Mouse (Mus musculus): ENCODE measurements at regions not wholly inside any gene's neighbourhood (a gene's known extent, or its start where the extent isn't known, plus 50 kb on each side); places are given as distances from the start of the nearest gene placed in this dataset.

- WGBS = 94% methylated on average over 6 of the region's 6 CpGs
- no peak for ATAC-seq (ENCODE audit: low FRiP score)
- H3K4me2 ChIP-seq = no peak overlapping the region
- no peak overlapping the region for H3K27ac ChIP-seq (replicated peaks)
- H3K4me1 ChIP-seq = 0 out of 2 replicates have a peak, but pooled peaks cover 3% of the 10 kb centered on the region
- H3K4me3 ChIP-seq (replicated peaks) = no peak overlapping the region
- no peaks in the 10 kb centered on the region for H3K36me3 ChIP-seq
- no peaks in the 10 kb centered on the region for H3K27me3 ChIP-seq (replicated peaks)
- H3K9ac ChIP-seq (replicated peaks) = no peak overlapping the region
- H3K9me3 ChIP-seq (replicated peaks) = no peaks in the 10 kb centered on the region
Measured at GRCm38 (mm10) chr11:44128481-44128880, 227.5 kb upstream of the Adra1b start.

- H3K27me3 ChIP-seq (replicated peaks) = no peaks in the 10 kb centered on the region
- no peaks in the 10 kb centered on the region for H3K9me3 ChIP-seq (replicated peaks)
- H3K4me1 ChIP-seq = no peaks in the 10 kb centered on the region
- H3K36me3 ChIP-seq = no peaks in the 10 kb centered on the region
- H3K9ac ChIP-seq (replicated peaks) = no peak overlapping the region
- no peak overlapping the region for H3K27ac ChIP-seq (replicated peaks)
- no peak overlapping the region for H3K4me3 ChIP-seq (replicated peaks)
- no peak overlapping the region for H3K4me2 ChIP-seq
- no peak for ATAC-seq (ENCODE audit: low FRiP score)
- WGBS = 83% methylated on average over 7 of the region's 7 CpGs
Measured at GRCm38 (mm10) chr11:44133244-44133643, 232.2 kb upstream of the Adra1b start.

DNA sequence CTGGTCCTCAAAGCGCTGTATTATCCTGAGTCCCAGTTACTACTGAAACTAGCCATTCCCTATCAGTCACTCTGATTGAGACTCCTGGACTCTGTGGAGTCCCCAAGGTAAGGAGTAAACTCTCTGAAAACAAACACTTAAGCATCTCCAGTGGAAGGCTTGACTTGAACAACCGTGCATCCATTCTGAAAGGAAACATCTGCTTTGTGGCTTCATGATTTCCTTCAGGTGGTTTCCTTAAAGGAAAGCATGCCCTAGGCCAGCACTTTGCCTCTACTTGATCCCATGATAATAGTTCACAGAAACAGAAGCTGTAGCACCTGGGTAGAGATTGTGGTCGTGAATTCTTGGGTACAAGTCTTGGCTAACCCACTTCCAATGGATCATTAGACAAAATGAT is 235.0 kb upstream of the Adra1b start:
- no peak overlapping the region for H3K27ac ChIP-seq (replicated peaks)
- no peaks in the 10 kb centered on the region for H3K36me3 ChIP-seq
- H3K9ac ChIP-seq (replicated peaks) = no peak overlapping the region
- no peak overlapping the region for H3K4me3 ChIP-seq (replicated peaks)
- ATAC-seq (ENCODE audit: low FRiP score) = no peak
- H3K4me1 ChIP-seq = no peaks in the 10 kb centered on the region
- WGBS = 91% methylated on average over 3 of the region's 3 CpGs
- H3K4me2 ChIP-seq = no peak overlapping the region
- H3K27me3 ChIP-seq (replicated peaks) = no peaks in the 10 kb centered on the region
- H3K9me3 ChIP-seq (replicated peaks) = no peaks in the 10 kb centered on the region

GRCm38 (mm10) chr11:44142996-44143395 is 242.0 kb upstream of the Adra1b start:
- H3K27me3 ChIP-seq (replicated peaks) = no peaks in the 10 kb centered on the region
- H3K4me3 ChIP-seq (replicated peaks) = no peak overlapping the region
- H3K4me2 ChIP-seq = no peak overlapping the region
- H3K27ac ChIP-seq (replicated peaks) = no peak overlapping the region
- ATAC-seq (ENCODE audit: low FRiP score) = no peak
- H3K9me3 ChIP-seq (replicated peaks) = no peaks in the 10 kb centered on the region
- H3K9ac ChIP-seq (replicated peaks) = no peak overlapping the region
- H3K36me3 ChIP-seq = no peaks in the 10 kb centered on the region
- H3K4me1 ChIP-seq = no peaks in the 10 kb centered on the region
- 88% methylated on average over 4 of the region's 4 CpGs for WGBS

DNA sequence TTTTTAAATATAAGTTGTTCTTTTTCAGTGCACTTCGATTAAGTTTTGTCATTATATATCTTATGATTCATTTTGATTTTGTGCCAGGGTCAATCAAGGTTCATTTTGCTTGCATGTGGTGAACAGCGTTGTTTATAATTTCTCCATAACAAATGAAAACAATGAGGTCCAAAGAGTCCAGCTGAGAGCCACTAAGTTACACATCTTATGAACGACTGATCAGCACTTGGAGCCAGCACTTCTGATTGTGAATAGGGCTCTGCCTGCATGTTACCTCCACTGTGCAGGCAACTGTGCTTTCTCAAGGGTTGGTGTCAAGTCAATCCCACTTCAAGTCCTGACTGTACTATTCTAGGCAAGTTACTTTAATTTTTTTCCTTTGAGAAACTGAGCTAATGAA is 243.5 kb upstream of the Adra1b start:
- H3K36me3 ChIP-seq = no peaks in the 10 kb centered on the region
- no peak overlapping the region for H3K4me2 ChIP-seq
- no peaks in the 10 kb centered on the region for H3K27me3 ChIP-seq (replicated peaks)
- H3K9ac ChIP-seq (replicated peaks) = no peak overlapping the region
- ATAC-seq (ENCODE audit: low FRiP score) = no peak
- no peak overlapping the region for H3K27ac ChIP-seq (replicated peaks)
- H3K4me1 ChIP-seq = no peaks in the 10 kb centered on the region
- H3K9me3 ChIP-seq (replicated peaks) = no peaks in the 10 kb centered on the region
- WGBS = 73% methylated on average over 3 of the region's 3 CpGs
- no peak overlapping the region for H3K4me3 ChIP-seq (replicated peaks)

DNA sequence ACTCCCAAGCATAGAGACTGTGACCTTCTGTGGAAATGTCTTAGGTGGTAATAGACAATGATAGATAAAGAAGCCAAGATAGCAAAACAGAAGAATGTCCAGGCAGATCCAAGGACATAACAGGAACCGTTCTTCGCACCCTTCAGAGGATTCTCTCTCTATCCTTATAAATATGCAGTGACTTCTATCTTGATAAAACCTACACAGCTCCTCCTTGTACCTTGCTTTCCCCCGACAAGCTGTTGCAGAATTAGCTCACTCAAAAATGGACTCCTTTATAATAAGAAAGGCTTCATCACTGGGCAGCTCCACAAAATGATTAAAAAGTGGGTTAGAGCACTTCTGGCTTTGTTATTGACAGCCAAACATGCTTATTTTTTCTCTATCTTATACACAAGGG is 245.4 kb upstream of the Adra1b start:
- Histone ChIP-seq H3K9me3 (replicated peaks) (no peaks in the 10 kb centered on the region), H3K4me3 (replicated peaks) (no peak overlapping the region), H3K27ac (replicated peaks) (no peak overlapping the region), H3K27me3 (replicated peaks) (no peaks in the 10 kb centered on the region), H3K9ac (replicated peaks) (no peak overlapping the region), H3K4me1 (no peaks in the 10 kb centered on the region), H3K4me2 (no peak overlapping the region), H3K36me3 (no peaks in the 10 kb centered on the region)
- 96% methylated on average over 3 of the region's 3 CpGs for WGBS
- no peak for ATAC-seq (ENCODE audit: low FRiP score)

GRCm38 (mm10) chr11:44153576-44153975 is 246.3 kb upstream of the Il12b start:
- no peaks in the 10 kb centered on the region for H3K27me3 ChIP-seq (replicated peaks)
- H3K9me3 ChIP-seq (replicated peaks) = no peaks in the 10 kb centered on the region
- no peaks in the 10 kb centered on the region for H3K36me3 ChIP-seq
- H3K4me3 ChIP-seq (replicated peaks) = no peak overlapping the region
- H3K27ac ChIP-seq (replicated peaks) = no peak overlapping the region
- peaks cover 6% of the 10 kb centered on the region; the same call in 1 of the 2 replicates for H3K4me1 ChIP-seq
- no peak overlapping the region for H3K4me2 ChIP-seq
- no peak for ATAC-seq (ENCODE audit: low FRiP score)
- no peak overlapping the region for H3K9ac ChIP-seq (replicated peaks)
- WGBS = 91% methylated on average over 3 of the region's 3 CpGs

DNA sequence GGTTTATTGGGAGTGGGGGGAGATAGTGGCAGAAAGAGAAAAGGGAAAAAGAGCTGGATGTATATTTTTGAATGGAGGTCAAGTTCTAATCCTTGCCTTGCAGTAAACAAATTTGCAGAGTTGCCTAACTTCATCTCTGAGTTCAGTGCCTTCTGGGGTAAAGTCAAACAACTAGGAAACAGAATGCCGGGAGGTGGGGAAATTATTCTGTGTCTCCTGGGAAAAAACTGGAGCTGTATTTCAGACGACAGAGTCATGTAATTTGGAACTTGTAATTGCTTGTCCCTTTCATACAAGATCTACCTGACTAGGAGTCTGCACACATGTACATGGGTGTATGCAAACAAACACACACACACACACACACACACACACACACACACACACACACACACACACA is 244.3 kb upstream of the Il12b start:
- Histone ChIP-seq H3K36me3 (no peaks in the 10 kb centered on the region), H3K4me1 (peaks cover 6% of the 10 kb centered on the region; the same call in 1 of the 2 replicates)
- WGBS = 51% methylated on average over 2 of the region's 2 CpGs

DNA sequence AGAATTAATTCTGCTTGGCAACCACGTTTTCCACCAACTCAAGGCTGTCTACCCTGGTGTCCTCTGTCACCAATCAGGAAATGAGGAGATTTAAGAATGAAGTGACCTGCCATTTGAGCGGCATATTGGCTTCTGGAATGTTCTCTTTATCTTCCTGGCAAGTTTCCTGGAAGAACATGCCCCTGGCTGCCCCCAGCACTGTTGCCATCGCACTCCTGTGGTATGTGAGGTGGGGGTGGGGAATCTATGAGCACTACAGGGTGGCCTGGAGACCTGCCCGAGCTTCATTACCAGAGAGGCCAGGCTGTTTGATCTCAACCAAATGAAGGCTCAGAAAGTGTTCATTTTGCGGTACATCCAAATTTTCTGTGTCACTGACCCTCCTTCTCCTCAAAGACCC is 243.8 kb upstream of the Il12b start:
- WGBS = 57% methylated on average over 5 of the region's 5 CpGs
- no peak for ATAC-seq (ENCODE audit: low FRiP score)
- H3K4me2 ChIP-seq = no peak overlapping the region
- H3K36me3 ChIP-seq = no peaks in the 10 kb centered on the region
- no peak overlapping the region for H3K9ac ChIP-seq (replicated peaks)
- H3K9me3 ChIP-seq (replicated peaks) = no peaks in the 10 kb centered on the region
- H3K27me3 ChIP-seq (replicated peaks) = no peaks in the 10 kb centered on the region
- H3K4me3 ChIP-seq (replicated peaks) = no peak overlapping the region
- H3K27ac ChIP-seq (replicated peaks) = no peak overlapping the region
- peaks cover 6% of the 10 kb centered on the region; the same call in 1 of the 2 replicates for H3K4me1 ChIP-seq

More for the DNA sequence above, 244.3 kb upstream of the Il12b start:
- H3K27me3 ChIP-seq (replicated peaks) = no peaks in the 10 kb centered on the region
- no peak overlapping the region for H3K27ac ChIP-seq (replicated peaks)
- H3K4me2 ChIP-seq = no peak overlapping the region
- no peak overlapping the region for H3K4me3 ChIP-seq (replicated peaks)
- H3K9ac ChIP-seq (replicated peaks) = no peak overlapping the region
- no peak for ATAC-seq (ENCODE audit: low FRiP score)
- no peaks in the 10 kb centered on the region for H3K9me3 ChIP-seq (replicated peaks)

GRCm38 (mm10) chr11:44156490-44157345 is 243.1 kb upstream of the Il12b start:
- Histone ChIP-seq H3K4me1 (peaks cover 6% of the 10 kb centered on the region; the same call in 1 of the 2 replicates), H3K9ac (replicated peaks) (no peak overlapping the region), H3K4me2 (no peak overlapping the region), H3K4me3 (replicated peaks) (no peak overlapping the region), H3K27ac (replicated peaks) (no peak overlapping the region), H3K27me3 (replicated peaks) (no peaks in the 10 kb centered on the region), H3K9me3 (replicated peaks) (no peaks in the 10 kb centered on the region), H3K36me3 (no peaks in the 10 kb centered on the region)
- ATAC-seq (ENCODE audit: low FRiP score) = no peak
- WGBS = 82% methylated on average over 3 of the region's 3 CpGs

- Histone ChIP-seq H3K27ac (replicated peaks) (no peak overlapping the region), H3K9ac (replicated peaks) (no peak overlapping the region), H3K27me3 (replicated peaks) (no peaks in the 10 kb centered on the region), H3K4me1 (peaks cover 6% of the 10 kb centered on the region; the same call in 1 of the 2 replicates), H3K9me3 (replicated peaks) (no peaks in the 10 kb centered on the region), H3K36me3 (no peaks in the 10 kb centered on the region), H3K4me3 (replicated peaks) (no peak overlapping the region), H3K4me2 (no peak overlapping the region)
- WGBS = 89% methylated on average over 5 of the region's 5 CpGs
- no peak for ATAC-seq (ENCODE audit: low FRiP score)
Measured at GRCm38 (mm10) chr11:44158236-44158635, 241.6 kb upstream of the Il12b start.

- H3K4me1 ChIP-seq = no peaks in the 10 kb centered on the region
- no peaks in the 10 kb centered on the region for H3K9me3 ChIP-seq (replicated peaks)
- H3K4me2 ChIP-seq = no peak overlapping the region
- no peaks in the 10 kb centered on the region for H3K36me3 ChIP-seq
- no peak overlapping the region for H3K9ac ChIP-seq (replicated peaks)
- no peak for ATAC-seq (ENCODE audit: low FRiP score)
- no peak overlapping the region for H3K4me3 ChIP-seq (replicated peaks)
- H3K27me3 ChIP-seq (replicated peaks) = no peaks in the 10 kb centered on the region
- 85% methylated on average over 7 of the region's 7 CpGs for WGBS
- no peak overlapping the region for H3K27ac ChIP-seq (replicated peaks)
Measured at GRCm38 (mm10) chr11:44161734-44162418, 238.0 kb upstream of the Il12b start.
